Mouse (Mus musculus) erythroblast, embryonic 14.5 days (primary cell): ENCODE measurements around the gene Gtdc1.

Source experiments
- GATA1 ChIP-seq: IDR thresholded peaks from 2 replicates; pipeline ENCODE4 v1.6.1; 2012; ENCODE audit warnings: low read length, inconsistent platforms, mixed read lengths
- TAL1 ChIP-seq: IDR thresholded peaks from 3 replicates; pipeline ENCODE4 v1.6.1; 2012; ENCODE audit warnings: low read length, inconsistent platforms, mixed read lengths

DNA sequence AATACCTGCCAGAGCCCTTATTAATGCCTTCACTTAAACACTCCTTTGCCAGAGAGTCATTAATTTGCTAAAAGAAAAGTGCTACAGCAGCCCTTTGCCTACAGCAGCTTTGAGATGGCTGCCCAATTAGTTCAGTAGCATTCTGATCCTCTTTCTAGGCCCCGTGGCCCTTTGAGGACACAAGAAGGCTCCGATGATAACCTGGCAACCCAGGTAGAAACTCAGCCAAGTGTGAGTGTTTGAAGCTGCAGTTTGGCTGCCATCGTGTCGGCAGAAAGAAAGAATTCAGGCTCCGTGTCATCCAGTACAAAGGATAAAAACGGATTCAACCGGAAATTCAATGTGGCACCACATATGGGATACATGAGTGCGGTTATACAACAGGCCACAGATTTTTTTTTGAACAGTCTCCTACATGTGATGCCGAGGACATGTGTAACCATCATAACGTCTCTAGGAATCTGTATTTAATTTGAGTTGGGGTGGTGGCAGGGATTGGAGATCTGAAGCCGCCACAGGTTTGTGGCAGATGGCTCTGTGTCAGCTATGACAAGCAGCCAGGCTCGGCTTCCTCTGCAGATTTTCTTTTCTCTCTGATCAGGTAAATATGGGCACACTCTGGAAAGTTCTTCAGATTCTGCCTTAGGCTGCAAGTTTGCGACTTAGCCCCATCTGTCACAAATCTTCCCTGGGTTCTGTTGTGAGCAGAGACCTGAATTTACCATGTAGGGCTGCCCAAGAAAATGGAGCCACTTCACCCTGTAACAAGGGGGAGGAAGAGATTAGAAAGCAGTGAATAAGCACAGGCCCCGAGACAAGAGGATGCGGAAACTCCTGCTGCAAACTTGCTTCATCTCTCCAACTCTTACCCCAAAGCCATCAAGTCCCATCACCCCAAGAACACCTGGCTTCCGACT lies 362.4 kb downstream of the Gtdc1 start:
- TF ChIP-seq GATA1 (no peak), TAL1 (no peak)
